Mouse (Mus musculus): ENCODE results near the gene Pakap. TPM values are rescaled to one million over a fixed set of nuclear protein-coding genes. Genes with fewer than 3 reads are reported as not detected.

Pakap gene
- polyA plus RNA-seq, 1 experiment from 2014 or later = 26.9 TPM

GRCm38 (mm10) chr4:57634956-57635355 lies 67.0 kb downstream of the Pakap start:
- H3K4me2 ChIP-seq (replicated peaks) = no peak overlapping the region
- H3K4me3 ChIP-seq = no peak overlapping the region
- no peaks in the 10 kb centered on the region for H3K36me3 ChIP-seq
- no peak for ATAC-seq (ENCODE audit: low FRiP score, low read depth)
- H3K9me3 ChIP-seq = no peaks in the 10 kb centered on the region
- no peaks in the 10 kb centered on the region; the same call in 1 of the 2 replicates for H3K27me3 ChIP-seq
- H3K4me1 ChIP-seq = peaks cover 17% of the 10 kb centered on the region; the same call in 1 of the 2 replicates
- 62% methylated on average over 1 of the region's 1 CpGs for WGBS
- H3K9ac ChIP-seq (replicated peaks) = no peak overlapping the region
- no peak overlapping the region for H3K27ac ChIP-seq (replicated peaks)

- Histone ChIP-seq H3K9me3 (no peaks in the 10 kb centered on the region), H3K4me3 (no peak overlapping the region), H3K27me3 (no peaks in the 10 kb centered on the region; the same call in 1 of the 2 replicates), H3K4me1 (peaks cover 17% of the 10 kb centered on the region; the same call in 1 of the 2 replicates), H3K4me2 (replicated peaks) (no peak overlapping the region), H3K36me3 (no peaks in the 10 kb centered on the region), H3K9ac (replicated peaks) (no peak overlapping the region), H3K27ac (replicated peaks) (no peak overlapping the region)
- ATAC-seq (ENCODE audit: low FRiP score, low read depth) = no peak
- WGBS = 76% methylated on average over 9 of the region's 9 CpGs
Observed at GRCm38 (mm10) chr4:57636782-57637482, 69.0 kb downstream of the Pakap start.

- 45% methylated on average over 24 of the region's 24 CpGs for WGBS
Observed at GRCm38 (mm10) chr4:57637636-57638386, 69.8 kb downstream of the Pakap start.

GRCm38 (mm10) chr4:57638941-57639340 lies 71.0 kb downstream of the Pakap start:
- Histone ChIP-seq H3K4me3 (no peak overlapping the region), H3K4me2 (replicated peaks) (no peak overlapping the region), H3K9me3 (no peaks in the 10 kb centered on the region), H3K27me3 (no peaks in the 10 kb centered on the region; the same call in 1 of the 2 replicates), H3K9ac (replicated peaks) (no peak overlapping the region), H3K4me1 (peaks cover 17% of the 10 kb centered on the region; the same call in 1 of the 2 replicates), H3K36me3 (no peaks in the 10 kb centered on the region), H3K27ac (replicated peaks) (no peak overlapping the region)
- ATAC-seq (ENCODE audit: low FRiP score, low read depth) = no peak
- WGBS = 82% methylated on average over 9 of the region's 9 CpGs

More at GRCm38 (mm10) chr4:57637636-57638386, 69.8 kb downstream of the Pakap start:
- H3K4me2 ChIP-seq (replicated peaks) = peak overlapping the region; percentile 49
- H3K36me3 ChIP-seq = no peaks in the 10 kb centered on the region
- peaks cover 17% of the 10 kb centered on the region; the same call in 1 of the 2 replicates for H3K4me1 ChIP-seq
- H3K27me3 ChIP-seq = no peaks in the 10 kb centered on the region; the same call in 1 of the 2 replicates
- H3K4me3 ChIP-seq = peak overlapping the region; percentile 27
- H3K9ac ChIP-seq (replicated peaks) = no peak overlapping the region
- ATAC-seq (ENCODE audit: low FRiP score, low read depth) = peak; percentile 52; the same call in 1 of the 2 replicates
- no peaks in the 10 kb centered on the region for H3K9me3 ChIP-seq
- H3K27ac ChIP-seq (replicated peaks) = no peak overlapping the region

GRCm38 (mm10) chr4:57640222-57640621 lies 72.2 kb downstream of the Pakap start:
- H3K27me3 ChIP-seq = no peaks in the 10 kb centered on the region; the same call in 1 of the 2 replicates
- no peak overlapping the region for H3K4me3 ChIP-seq
- no peak for ATAC-seq (ENCODE audit: low FRiP score, low read depth)
- 39% methylated on average over 7 of the region's 7 CpGs for WGBS
- H3K4me1 ChIP-seq = peaks cover 17% of the 10 kb centered on the region; the same call in 1 of the 2 replicates
- H3K9me3 ChIP-seq = no peaks in the 10 kb centered on the region
- no peaks in the 10 kb centered on the region for H3K36me3 ChIP-seq
- H3K27ac ChIP-seq (replicated peaks) = no peak overlapping the region
- no peak overlapping the region for H3K9ac ChIP-seq (replicated peaks)
- H3K4me2 ChIP-seq (replicated peaks) = no peak overlapping the region

- no peak overlapping the region for H3K4me2 ChIP-seq (replicated peaks)
- no peak for ATAC-seq (ENCODE audit: low FRiP score, low read depth)
- no peak overlapping the region for H3K4me3 ChIP-seq
- no peak overlapping the region for H3K9ac ChIP-seq (replicated peaks)
- no peak overlapping the region for H3K27ac ChIP-seq (replicated peaks)
- WGBS = 90% methylated on average over 3 of the region's 3 CpGs
- no peaks in the 10 kb centered on the region for H3K9me3 ChIP-seq
- peaks cover 17% of the 10 kb centered on the region; the same call in 1 of the 2 replicates for H3K4me1 ChIP-seq
- H3K36me3 ChIP-seq = no peaks in the 10 kb centered on the region
- no peaks in the 10 kb centered on the region; the same call in 1 of the 2 replicates for H3K27me3 ChIP-seq
Observed at GRCm38 (mm10) chr4:57640971-57641370, 73.0 kb downstream of the Pakap start.

- Histone ChIP-seq H3K4me1 (no peaks in the 10 kb centered on the region), H3K4me3 (no peak overlapping the region), H3K9ac (replicated peaks) (no peak overlapping the region), H3K4me2 (replicated peaks) (no peak overlapping the region), H3K9me3 (no peaks in the 10 kb centered on the region), H3K27me3 (no peaks in the 10 kb centered on the region), H3K36me3 (no peaks in the 10 kb centered on the region), H3K27ac (replicated peaks) (no peak overlapping the region)
- no peak for ATAC-seq (ENCODE audit: low FRiP score, low read depth)
- 64% methylated on average over 1 of the region's 1 CpGs for WGBS
Observed at GRCm38 (mm10) chr4:57650994-57651393, 83.0 kb downstream of the Pakap start.

GRCm38 (mm10) chr4:57651547-57651946 lies 83.6 kb downstream of the Pakap start:
- H3K27me3 ChIP-seq = no peaks in the 10 kb centered on the region
- H3K9ac ChIP-seq (replicated peaks) = no peak overlapping the region
- no peak overlapping the region for H3K27ac ChIP-seq (replicated peaks)
- no peaks in the 10 kb centered on the region for H3K9me3 ChIP-seq
- ATAC-seq (ENCODE audit: low FRiP score, low read depth) = no peak
- no peak overlapping the region for H3K4me3 ChIP-seq
- no peaks in the 10 kb centered on the region for H3K4me1 ChIP-seq
- 94% methylated on average over 8 of the region's 8 CpGs for WGBS
- H3K4me2 ChIP-seq (replicated peaks) = no peak overlapping the region
- H3K36me3 ChIP-seq = no peaks in the 10 kb centered on the region

- no peak overlapping the region for H3K4me2 ChIP-seq (replicated peaks)
Observed at GRCm38 (mm10) chr4:57652185-57652904, 84.4 kb downstream of the Pakap start.

GRCm38 (mm10) chr4:57655966-57656365 lies 88.0 kb downstream of the Pakap start:
- H3K9me3 ChIP-seq = no peaks in the 10 kb centered on the region
- no peak overlapping the region for H3K9ac ChIP-seq (replicated peaks)
- H3K4me3 ChIP-seq = no peak overlapping the region
- 63% methylated on average over 1 of the region's 1 CpGs for WGBS
- no peak overlapping the region for H3K4me2 ChIP-seq (replicated peaks)
- no peak overlapping the region for H3K27ac ChIP-seq (replicated peaks)
- no peak for ATAC-seq (ENCODE audit: low FRiP score, low read depth)
- H3K4me1 ChIP-seq = peaks cover 14% of the 10 kb centered on the region
- no peaks in the 10 kb centered on the region for H3K27me3 ChIP-seq
- no peaks in the 10 kb centered on the region for H3K36me3 ChIP-seq

More at GRCm38 (mm10) chr4:57652185-57652904, 84.4 kb downstream of the Pakap start:
- 91% methylated on average over 5 of the region's 5 CpGs for WGBS
- no peak overlapping the region for H3K27ac ChIP-seq (replicated peaks)
- H3K4me1 ChIP-seq = no peaks in the 10 kb centered on the region
- no peaks in the 10 kb centered on the region for H3K36me3 ChIP-seq
- H3K4me3 ChIP-seq = no peak overlapping the region
- no peak for ATAC-seq (ENCODE audit: low FRiP score, low read depth)
- H3K9ac ChIP-seq (replicated peaks) = no peak overlapping the region
- H3K9me3 ChIP-seq = no peaks in the 10 kb centered on the region
- H3K27me3 ChIP-seq = no peaks in the 10 kb centered on the region

- no peaks in the 10 kb centered on the region for H3K36me3 ChIP-seq
- no peak overlapping the region for H3K27ac ChIP-seq (replicated peaks)
- H3K27me3 ChIP-seq = no peaks in the 10 kb centered on the region
- peaks cover 14% of the 10 kb centered on the region for H3K4me1 ChIP-seq
- H3K4me3 ChIP-seq = no peak overlapping the region
- no peak overlapping the region for H3K4me2 ChIP-seq (replicated peaks)
- no peaks in the 10 kb centered on the region for H3K9me3 ChIP-seq
- no peak overlapping the region for H3K9ac ChIP-seq (replicated peaks)
- WGBS = 97% methylated on average over 12 of the region's 12 CpGs
- no peak for ATAC-seq (ENCODE audit: low FRiP score, low read depth)
Observed at GRCm38 (mm10) chr4:57656388-57656787, 88.4 kb downstream of the Pakap start.
